Mouse (Mus musculus) cerebellum, adult 18-20 months (tissue): ENCODE measurements around the gene Hist1h3d.
A peak's percentile ranks its signal among the peaks of the same experiment; 100 is the strongest.

ENCODE experiments used
- DNase-seq, 2 experiments: peaks; one replicate each; pipeline ENCODE4 v3.0.0; 2021

Gene Hist1h3d

GRCm38 (mm10) chr13:23622175-23622671, 46.7 kb downstream of the Hist1h3d start, which contains the start of gene Hist1h1e:
Gene Hist1h1e, minus strand, starts transcription at chr13:23622558.
- peak; percentile 86 to 90 for DNase-seq

GRCm38 (mm10) chr13:23622861-23623450, 47.4 kb downstream of the Hist1h3d start:
- DNase-seq = peak; percentile 15 to 31
